Mouse (Mus musculus): ENCODE measurements at regions not wholly inside any gene's neighbourhood (a gene's known extent, or its start where the extent isn't known, plus 50 kb on each side); places are given as distances from the start of the nearest gene placed in this dataset.

- TF ChIP-seq CTCF (IDR thresholded peaks at IDR 0.05; ENCODE audit: extremely low read depth, insufficient read length, insufficient replicate concordance, low read depth, low read length) (no peak), POLR2A (IDR thresholded peaks at IDR 0.05; ENCODE audit: low read depth, low read length) (no peak)
These were observed 82.5 kb upstream of the Chd2 start for GRCm38 (mm10) chr7:73624093-73624600.

All from small intestine, adult 2 months (tissue).